Mouse (Mus musculus) heart, postnatal 10 days (tissue): ENCODE measurements at regions not wholly inside any gene's neighbourhood (a gene's known extent, or its start where the extent isn't known, plus 50 kb on each side); places are given as distances from the start of the nearest gene placed in this dataset.

Source experiments
- DNase-seq, 2 experiments: peaks; one replicate each; pipeline ENCODE4 v3.0.0; 2021
- intact Hi-C: fragments of 180-260 bp; cut with DNase I; formaldehyde crosslinking; loops from one replicate; pipeline ENCODE4 v1.15.1; 2025

GRCm38 (mm10) chr12:14088960-14089359 lies 62.9 kb downstream of the Fam84a start:
- DNase-seq = no peak
- intact Hi-C loops = no loop called here

GRCm38 (mm10) chr12:14082771-14083170 lies 69.1 kb downstream of the Fam84a start:
- no peak for DNase-seq
- intact Hi-C loops = no loop called here

- intact Hi-C loops = no loop called here
Measured at GRCm38 (mm10) chr12:14079892-14080291, 72.0 kb downstream of the Fam84a start.

GRCm38 (mm10) chr12:14069049-14069448 lies 82.8 kb downstream of the Fam84a start:
- peak; percentile 58 to 62 for DNase-seq
- intact Hi-C loops = no loop called here

More at GRCm38 (mm10) chr12:14079892-14080291, 72.0 kb downstream of the Fam84a start:
- DNase-seq = no peak

- DNase-seq = peak; percentile 2 to 7
- intact Hi-C loops = no loop called here
Measured at GRCm38 (mm10) chr12:14065401-14065800, 86.5 kb downstream of the Fam84a start.

- no peak for DNase-seq
Measured at GRCm38 (mm10) chr12:14063276-14063675, 88.6 kb downstream of the Fam84a start.

GRCm38 (mm10) chr12:14056116-14056515 lies 95.7 kb downstream of the Fam84a start:
- DNase-seq = no peak
- intact Hi-C loops = no loop called here

More at GRCm38 (mm10) chr12:14063276-14063675, 88.6 kb downstream of the Fam84a start:
- intact Hi-C loops = no loop called here

- DNase-seq = no peak
- intact Hi-C loops = no loop called here
Measured at GRCm38 (mm10) chr12:14032363-14032762, 119.5 kb downstream of the Fam84a start.

GRCm38 (mm10) chr12:14015271-14015670 lies 136.6 kb downstream of the Fam84a start:
- peak; percentile 3 to 5 for DNase-seq
- intact Hi-C loops = no loop called here

GRCm38 (mm10) chr12:14005991-14006390 lies 145.9 kb downstream of the Fam84a start:
- intact Hi-C loops = no loop called here
- DNase-seq = no peak

GRCm38 (mm10) chr12:14001672-14002071 lies 150.2 kb downstream of the Fam84a start:
- no peak for DNase-seq
- intact Hi-C loops = no loop called here

GRCm38 (mm10) chr12:13984396-13984776 lies 167.5 kb downstream of the Fam84a start:
- DNase-seq = no peak
- intact Hi-C loops = no loop called here

- DNase-seq = no peak
- intact Hi-C loops = no loop called here
Measured at GRCm38 (mm10) chr12:13983631-13984395, 168.0 kb downstream of the Fam84a start.

- no peak for DNase-seq
- intact Hi-C loops = no loop called here
Measured at GRCm38 (mm10) chr12:13964537-13964936, 187.3 kb downstream of the Fam84a start.

GRCm38 (mm10) chr12:13939494-13939893 lies 212.4 kb downstream of the Fam84a start:
- no peak for DNase-seq
- intact Hi-C loops = no loop called here

GRCm38 (mm10) chr12:13921066-13921465 lies 230.8 kb downstream of the Fam84a start:
- no peak for DNase-seq
- intact Hi-C loops = no loop called here

- intact Hi-C loops = no loop called here
- peak in 1 of 2 experiments; percentile 1 for DNase-seq
Measured at GRCm38 (mm10) chr12:13883317-13883716, 268.5 kb downstream of the Fam84a start.

GRCm38 (mm10) chr12:13869161-13869560 lies 282.7 kb downstream of the Fam84a start:
- intact Hi-C loops = no loop called here
- DNase-seq = no peak

- intact Hi-C loops = no loop called here
- DNase-seq = no peak
Measured at GRCm38 (mm10) chr12:13861226-13861625, 290.6 kb downstream of the Fam84a start.

- peak; percentile 22 to 51 for DNase-seq
- intact Hi-C loops = no loop called here
Measured at GRCm38 (mm10) chr12:13844532-13845485, 307.0 kb downstream of the Fam84a start.

GRCm38 (mm10) chr12:13843423-13844080 lies 308.3 kb downstream of the Fam84a start:
- intact Hi-C loops = no loop called here
- no peak for DNase-seq
